Mouse (Mus musculus): ENCODE results near the gene Dok3.

Dok3 gene

GRCm38 (mm10) chr13:55477492-55477891 is 51.6 kb downstream of the Dok3 start:
- no peak for DNase-seq (ENCODE audit: low read depth, low spot score)

GRCm38 (mm10) chr13:55476256-55476655 is 52.8 kb downstream of the Dok3 start:
- no peak for DNase-seq (ENCODE audit: low read depth, low spot score)

DNA sequence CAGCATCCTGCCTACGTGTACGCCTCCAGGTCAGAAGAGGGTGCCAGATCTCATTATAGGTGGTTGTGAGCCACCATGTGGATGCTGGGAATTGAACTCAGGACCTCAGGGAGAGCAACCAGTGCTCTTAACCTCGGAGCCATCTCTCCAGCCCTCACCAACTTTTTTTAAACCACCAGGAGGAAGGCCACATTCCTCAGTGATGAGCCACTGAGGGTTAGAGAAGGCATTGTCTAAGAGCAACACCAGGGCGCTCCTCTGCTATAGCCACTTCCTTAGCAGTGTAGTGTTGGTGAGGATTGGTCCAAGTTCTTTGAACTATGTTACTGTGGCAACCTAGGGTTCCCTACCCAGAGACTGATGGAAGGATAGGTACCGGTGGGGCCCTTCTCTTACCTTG is 53.3 kb downstream of the Dok3 start:
- no peak for DNase-seq (ENCODE audit: low read depth, low spot score)

GRCm38 (mm10) chr13:55474621-55475069 is 54.5 kb downstream of the Dok3 start:
- DNase-seq (ENCODE audit: low read depth, low spot score) = no peak

- no peak for DNase-seq (ENCODE audit: low read depth, low spot score)
Measured at GRCm38 (mm10) chr13:55473961-55474360, 55.1 kb downstream of the Dok3 start.

Measured in CD4-positive, CD25-positive, alpha-beta regulatory T cell, adult 2 months (primary cell).